In genomic region chr1:158949041-158949440, GRCm38 (mm10) we compare ENCODE assay signal across 34 mouse cellular contexts. TPM values are rescaled to one million over a fixed set of nuclear protein-coding genes. Genes with fewer than 3 reads are reported as not detected.
"Had no signal": no experiment of that assay in that cellular context is flagged by ENCODE, and none has a peak within 500 bp of the region (broad histone marks: within the 10 kb centered on the region; RNA-seq: fewer than 3 reads in every experiment).

No protein-coding gene starts in this region.

- H3K4me1 ChIP-seq: heart, embryonic 12.5 days; heart, embryonic 13.5 days; heart, embryonic 15.5 days; hindbrain, embryonic 10.5 days; hindbrain, embryonic 12.5 days; hindbrain, embryonic 13.5 days; hindbrain, embryonic 15.5 days; intestine, embryonic 15.5 days; kidney, embryonic 15.5 days had no signal

- H3K4me3 ChIP-seq: heart, embryonic 12.5 days; heart, embryonic 13.5 days; heart, embryonic 15.5 days; hindbrain, embryonic 10.5 days; hindbrain, embryonic 12.5 days; hindbrain, embryonic 13.5 days; hindbrain, embryonic 15.5 days; intestine, embryonic 15.5 days; kidney, embryonic 15.5 days; layer of hippocampus, adult 2 months; left cerebral cortex, adult 2 months had no signal

- H3K27ac ChIP-seq: heart, embryonic 13.5 days; heart, embryonic 15.5 days; hindbrain, embryonic 10.5 days; hindbrain, embryonic 12.5 days; hindbrain, embryonic 13.5 days; hindbrain, embryonic 14.5 days; hindbrain, embryonic 15.5 days; hindbrain, postnatal 0 days; intestine, embryonic 15.5 days; kidney, embryonic 15.5 days; kidney, postnatal 0 days; layer of hippocampus, adult 2 months; left cerebral cortex, adult 2 months had no signal

- H3K9me3 ChIP-seq: heart, embryonic 12.5 days; heart, embryonic 13.5 days; heart, embryonic 15.5 days; hindbrain, embryonic 10.5 days; hindbrain, embryonic 12.5 days; hindbrain, embryonic 13.5 days; hindbrain, embryonic 15.5 days; intestine, embryonic 15.5 days; kidney, embryonic 15.5 days had no signal

- H3K4me2 ChIP-seq: heart, embryonic 12.5 days; heart, embryonic 13.5 days; heart, embryonic 15.5 days; hindbrain, embryonic 12.5 days; hindbrain, embryonic 13.5 days; hindbrain, embryonic 14.5 days; hindbrain, embryonic 15.5 days; intestine, embryonic 15.5 days; kidney, embryonic 15.5 days had no signal

- H3K36me3 ChIP-seq: heart, embryonic 12.5 days; heart, embryonic 13.5 days; heart, embryonic 15.5 days; hindbrain, embryonic 10.5 days; hindbrain, embryonic 12.5 days; hindbrain, embryonic 13.5 days; hindbrain, embryonic 15.5 days; intestine, embryonic 15.5 days; kidney, embryonic 15.5 days had no signal

- DNase-seq: heart, postnatal 14 days; heart, postnatal 36 days; heart, postnatal 4 days; kidney, adult 11 months; kidney, adult 18-20 months; kidney, adult 2 months; kidney, adult 8-10 months; kidney, adult 9 months; kidney, postnatal 10 days; kidney, postnatal 14 days; kidney, postnatal 25 days; kidney, postnatal 36 days; kidney, postnatal 4 days; layer of hippocampus, adult 9-11 months; layer of hippocampus, postnatal 36 days had no signal

- H3K27me3 ChIP-seq: heart, embryonic 12.5 days; heart, embryonic 13.5 days; heart, embryonic 15.5 days; hindbrain, embryonic 12.5 days; hindbrain, embryonic 13.5 days; hindbrain, embryonic 15.5 days; intestine, embryonic 15.5 days; kidney, embryonic 15.5 days had no signal

- ATAC-seq: hindbrain, embryonic 16.5 days; hindbrain, postnatal 0 days; inflammation-experienced regulatory T-cells, adult 6 months; intestine, embryonic 15.5 days; intestine, embryonic 16.5 days; intestine, postnatal 0 days had no signal

- H3K9ac ChIP-seq: heart, embryonic 12.5 days; heart, embryonic 13.5 days; heart, embryonic 15.5 days; hindbrain, embryonic 12.5 days; hindbrain, embryonic 13.5 days; hindbrain, embryonic 14.5 days; hindbrain, embryonic 15.5 days; intestine, embryonic 15.5 days; kidney, embryonic 15.5 days had no signal

RNA-seq across cellular contexts. Expression of gene Pappa2, which starts 31.2 kb away (rescaled TPM):
- total RNA-seq: hematopoietic stem cell, adult 5-6 weeks had no signal
- polyA plus RNA-seq: inflammation-experienced regulatory T-cells, adult 6 months had no signal
